Mouse (Mus musculus) thymus, postnatal 4 days (tissue): ENCODE results near the gene Tmem203.
"Not testable (repeated sequence)": the region's sequence is repeated elsewhere in the genome, so short reads cannot be mapped to it uniquely, and the experiment has no call there.

Experiments used
- DNase-seq: peaks from one replicate; pipeline ENCODE4 v3.0.0; 2021

Gene Tmem203

GRCm38 (mm10) chr2:25234551-25235220, 20.6 kb upstream of the Tmem203 start:
- DNase-seq = no peak

- no peak for DNase-seq
Measured at GRCm38 (mm10) chr2:25236614-25237013, 18.6 kb upstream of the Tmem203 start, which contains the start of gene Rnf224. Rnf224 (minus strand) TSS chr2:25236787.

GRCm38 (mm10) chr2:25237522-25237921, 17.7 kb upstream of the Tmem203 start:
- no peak for DNase-seq

GRCm38 (mm10) chr2:25238106-25238505, 17.1 kb upstream of the Tmem203 start:
- no peak for DNase-seq

- no peak for DNase-seq
Measured at GRCm38 (mm10) chr2:25239766-25240165, 15.5 kb upstream of the Tmem203 start.

GRCm38 (mm10) chr2:25240310-25240709, 14.9 kb upstream of the Tmem203 start:
- no peak for DNase-seq

GRCm38 (mm10) chr2:25240723-25241437, 14.4 kb upstream of the Tmem203 start:
- peak; percentile 74 for DNase-seq

GRCm38 (mm10) chr2:25241438-25241775, 13.8 kb upstream of the Tmem203 start:
- no peak for DNase-seq

- DNase-seq = peak; percentile 71
Measured at GRCm38 (mm10) chr2:25242101-25242506, 13.1 kb upstream of the Tmem203 start, which contains the start of the genes Rnf208 and Cysrt1. Rnf208 (plus strand) TSS chr2:25242255. Cysrt1 (minus strand) TSS chr2:25242452.

- no peak for DNase-seq
Measured at GRCm38 (mm10) chr2:25243342-25243741, 11.9 kb upstream of the Tmem203 start.

- no peak for DNase-seq
Measured at GRCm38 (mm10) chr2:25244144-25244543, 11.1 kb upstream of the Tmem203 start.

GRCm38 (mm10) chr2:25246183-25247072, 8.8 kb upstream of the Tmem203 start, which contains the start of gene AL732309.1:
AL732309.1 (minus strand) TSS chr2:25246863.
- DNase-seq = no peak

- DNase-seq = peak; percentile 62
Measured at GRCm38 (mm10) chr2:25252331-25252730, 2.9 kb upstream of the Tmem203 start.

GRCm38 (mm10) chr2:25256443-25257109, 1.3 kb downstream of the Tmem203 start:
- peak; percentile 82 for DNase-seq

- DNase-seq = not testable (repeated sequence)
Measured at GRCm38 (mm10) chr2:25257250-25257649, 2.0 kb downstream of the Tmem203 start.

- DNase-seq = peak; percentile 44
Measured at GRCm38 (mm10) chr2:25258887-25259286, 3.6 kb downstream of the Tmem203 start.

GRCm38 (mm10) chr2:25261870-25262269, 6.6 kb downstream of the Tmem203 start:
- DNase-seq = no peak

- peak; percentile 95 for DNase-seq
Measured at GRCm38 (mm10) chr2:25262291-25262767, 7.1 kb downstream of the Tmem203 start, which contains the start of gene Tprn. Tprn (plus strand) TSS chr2:25262618.

- peak; percentile 77 for DNase-seq
Measured at GRCm38 (mm10) chr2:25262795-25263622, 7.8 kb downstream of the Tmem203 start.

- no peak for DNase-seq
Measured at GRCm38 (mm10) chr2:25263623-25264285, 8.5 kb downstream of the Tmem203 start.

GRCm38 (mm10) chr2:25264286-25264660, 9.0 kb downstream of the Tmem203 start:
- DNase-seq = no peak
